Mouse (Mus musculus): ENCODE results near the gene Nr5a1.
A peak's percentile ranks its signal among the peaks of the same experiment; 100 is the strongest.

Gene Nr5a1

DNA sequence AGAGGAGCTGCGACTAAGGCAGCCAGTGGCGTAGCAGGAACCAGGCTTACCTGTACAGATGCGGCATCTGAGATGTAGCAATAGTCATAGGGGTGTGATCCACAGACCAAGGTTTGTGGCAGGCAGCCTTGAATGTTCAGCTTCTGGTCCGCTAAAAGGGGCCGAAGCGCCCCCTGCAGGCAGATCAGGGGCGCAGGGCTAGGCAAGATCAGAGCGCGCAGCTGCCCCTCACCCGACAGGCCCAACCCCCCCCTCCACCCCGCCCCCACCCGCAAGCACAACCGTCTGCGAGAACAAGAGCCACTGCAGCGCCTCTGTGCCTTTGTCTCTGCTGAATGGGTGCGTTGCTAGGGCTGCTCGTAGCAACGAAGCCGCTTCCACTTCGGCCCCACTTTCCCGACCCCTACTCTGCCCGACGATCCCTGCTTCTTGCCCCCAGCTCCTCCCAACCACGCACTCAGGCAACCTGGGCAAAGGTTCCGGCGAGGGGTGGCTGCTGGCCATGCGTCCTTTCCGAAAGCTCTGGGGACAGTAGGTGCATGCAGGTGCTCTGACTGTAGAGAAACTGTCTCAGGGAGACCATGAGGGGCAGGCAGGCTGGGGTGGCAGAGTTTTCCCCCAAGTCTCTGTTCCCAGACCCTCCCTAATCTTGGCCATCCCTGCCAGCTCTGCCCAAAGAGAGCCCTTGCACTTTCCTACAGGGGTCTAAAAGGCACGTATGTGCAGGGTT lies 25.4 kb downstream of the Nr5a1 start:
- peak; percentile 20 for DNase-seq (ENCODE audit: low read depth, low spot score)
- Histone ChIP-seq H3K36me3 (ENCODE audit: control insufficient read depth, insufficient read depth, low read length, poor library complexity, severe bottlenecking) (no peaks in the 10 kb centered on the region), H3K27me3 (ENCODE audit: control insufficient read depth, insufficient read depth, low read length, poor library complexity, severe bottlenecking) (no peaks in the 10 kb centered on the region)

DNA sequence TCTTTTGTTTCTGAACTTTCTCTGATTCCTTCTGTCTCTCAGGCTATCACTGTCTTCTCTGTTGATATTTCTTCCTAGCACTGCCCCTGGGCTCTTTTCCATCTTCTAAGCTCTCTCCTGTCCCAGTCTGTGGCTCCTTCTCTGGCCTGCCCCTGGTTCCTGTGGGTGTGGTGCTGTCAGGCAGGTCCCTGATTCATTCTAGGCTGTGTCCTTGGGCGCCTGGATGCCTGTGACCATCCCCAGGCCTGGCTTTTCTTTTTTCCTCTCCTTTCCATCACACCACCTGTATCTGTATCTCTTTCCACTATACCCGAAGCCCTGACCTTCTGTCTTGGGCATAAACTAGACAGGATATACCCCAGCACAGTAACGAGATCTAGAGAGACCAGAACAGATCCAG lies 28.6 kb downstream of the Nr5a1 start:
- no peaks in the 10 kb centered on the region for H3K36me3 ChIP-seq (ENCODE audit: control insufficient read depth, insufficient read depth, low read length, poor library complexity, severe bottlenecking)
- no peaks in the 10 kb centered on the region for H3K27me3 ChIP-seq (ENCODE audit: control insufficient read depth, insufficient read depth, low read length, poor library complexity, severe bottlenecking)
- no peak for DNase-seq (ENCODE audit: low read depth, low spot score)

DNA sequence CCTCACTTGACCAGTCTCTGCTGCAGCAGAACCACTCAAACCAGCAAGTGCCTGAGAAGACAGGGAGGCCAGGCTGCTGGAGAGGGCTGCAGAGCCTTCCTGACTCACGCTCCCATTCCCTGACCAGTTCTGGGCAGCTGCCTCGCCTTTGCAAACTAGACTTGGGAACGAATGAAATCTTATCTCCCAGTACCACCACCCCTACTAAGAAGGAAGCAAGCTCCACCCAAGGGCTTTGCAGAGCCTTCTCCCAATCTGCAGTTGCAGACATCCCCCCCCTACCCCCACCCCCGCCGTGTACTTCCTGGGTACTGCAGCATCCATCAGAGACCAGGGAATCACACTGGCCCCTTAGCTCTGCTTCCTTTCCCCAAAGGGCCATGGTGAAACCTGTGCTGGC lies 31.3 kb downstream of the Nr5a1 start:
- Histone ChIP-seq H3K36me3 (ENCODE audit: control insufficient read depth, insufficient read depth, low read length, poor library complexity, severe bottlenecking) (no peaks in the 10 kb centered on the region), H3K27me3 (ENCODE audit: control insufficient read depth, insufficient read depth, low read length, poor library complexity, severe bottlenecking) (no peaks in the 10 kb centered on the region)
- no peak for DNase-seq (ENCODE audit: low read depth, low spot score)

DNA sequence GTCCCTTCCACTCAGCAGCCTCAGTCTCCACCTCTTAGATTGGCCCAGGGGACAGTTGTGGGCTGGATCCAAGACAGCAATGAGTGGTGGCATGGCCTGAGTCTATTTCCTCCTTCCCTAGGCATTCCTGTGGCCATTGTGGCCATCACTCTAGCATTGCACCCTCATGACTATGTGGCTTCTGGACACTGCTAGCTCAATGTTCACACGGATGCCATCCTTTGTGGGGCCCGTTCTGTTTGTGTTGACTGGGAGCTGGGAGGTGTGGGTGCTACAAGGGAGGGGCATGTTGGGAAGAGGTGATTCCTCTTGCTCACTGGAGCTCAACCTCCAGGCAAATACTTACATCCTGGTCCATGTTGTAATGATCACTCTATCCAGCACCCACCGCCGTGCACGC lies 32.1 kb downstream of the Nr5a1 start:
- no peak for DNase-seq (ENCODE audit: low read depth, low spot score)
- Histone ChIP-seq H3K27me3 (ENCODE audit: control insufficient read depth, insufficient read depth, low read length, poor library complexity, severe bottlenecking) (no peaks in the 10 kb centered on the region), H3K36me3 (ENCODE audit: control insufficient read depth, insufficient read depth, low read length, poor library complexity, severe bottlenecking) (no peaks in the 10 kb centered on the region)

DNA sequence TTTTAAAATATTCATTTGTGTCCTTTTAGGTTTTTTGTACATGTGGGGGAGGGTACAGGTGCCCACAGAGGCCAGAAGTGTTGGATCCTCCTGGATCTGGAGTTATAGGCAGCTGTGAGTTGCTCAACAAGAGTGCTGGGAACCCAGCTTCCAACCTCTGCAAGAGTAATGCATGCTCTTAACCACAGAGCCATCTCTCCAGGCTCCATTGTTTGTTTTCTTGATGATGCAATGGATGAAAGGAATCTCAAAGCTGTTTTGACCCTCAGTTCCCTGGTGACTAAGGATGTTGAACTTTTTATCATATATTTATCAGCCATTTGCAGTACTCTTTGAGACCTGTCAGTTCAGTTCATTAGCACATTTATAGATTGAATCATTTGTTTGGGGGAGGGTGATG lies 35.4 kb downstream of the Nr5a1 start:
- no peak for DNase-seq (ENCODE audit: low read depth, low spot score)
- Histone ChIP-seq H3K36me3 (ENCODE audit: control insufficient read depth, insufficient read depth, low read length, poor library complexity, severe bottlenecking) (no peaks in the 10 kb centered on the region), H3K27me3 (ENCODE audit: control insufficient read depth, insufficient read depth, low read length, poor library complexity, severe bottlenecking) (no peaks in the 10 kb centered on the region)

DNA sequence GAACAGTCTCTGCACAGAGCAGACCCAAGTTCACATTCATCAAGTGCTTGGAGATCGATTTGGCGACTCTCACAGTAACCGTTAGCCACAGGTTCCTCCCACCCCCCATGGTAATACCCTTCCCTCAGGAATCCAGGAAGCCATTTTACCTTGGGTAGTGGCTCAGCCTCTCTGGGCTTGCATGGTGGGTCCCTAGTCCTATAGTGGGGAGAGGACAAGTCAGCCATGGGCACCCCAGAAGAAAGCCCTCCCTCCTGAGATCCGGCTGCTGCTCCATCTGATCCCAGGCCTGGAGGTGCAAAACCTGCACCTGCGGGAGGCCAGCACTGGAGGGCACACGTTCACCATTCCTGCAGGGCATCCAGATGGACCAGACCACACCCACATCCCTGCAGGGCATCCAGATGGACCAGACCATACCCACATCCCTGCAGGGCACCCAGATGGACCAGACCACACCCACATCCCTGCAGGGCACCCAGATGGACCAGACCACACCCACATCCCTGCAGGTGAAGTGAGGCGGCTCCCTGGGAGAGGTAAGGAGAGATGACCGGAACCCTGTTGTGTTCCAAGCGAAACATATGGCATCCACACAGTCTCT lies 38.9 kb downstream of the Nr5a1 start:
- DNase-seq (ENCODE audit: low read depth, low spot score): no peak
- Histone ChIP-seq H3K36me3 (ENCODE audit: control insufficient read depth, insufficient read depth, low read length, poor library complexity, severe bottlenecking) (no peaks in the 10 kb centered on the region), H3K27me3 (ENCODE audit: control insufficient read depth, insufficient read depth, low read length, poor library complexity, severe bottlenecking) (no peaks in the 10 kb centered on the region)

DNA sequence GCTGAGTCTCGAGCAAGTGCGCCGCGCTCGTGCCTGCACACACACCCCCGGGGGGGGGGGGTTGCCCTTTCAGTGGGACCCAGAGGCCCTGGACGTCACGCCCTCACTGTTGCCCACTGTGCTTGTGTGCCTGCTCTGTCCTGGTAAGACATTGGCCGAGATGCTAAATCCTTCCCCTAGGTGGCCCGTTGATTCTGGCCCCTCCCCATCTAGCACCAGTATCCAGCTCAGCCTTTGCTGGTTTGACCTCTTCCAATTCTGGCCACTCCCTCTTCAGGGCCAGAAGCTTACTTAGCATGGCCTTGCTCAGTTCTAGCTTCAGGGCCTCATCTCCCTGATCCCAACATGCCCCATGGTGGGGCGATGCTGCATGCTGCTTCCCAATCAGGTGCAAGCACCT lies 41.8 kb downstream of the Nr5a1 start:
- H3K27me3 ChIP-seq (ENCODE audit: control insufficient read depth, insufficient read depth, low read length, poor library complexity, severe bottlenecking): no peaks in the 10 kb centered on the region
- no peak for DNase-seq (ENCODE audit: low read depth, low spot score)
- H3K36me3 ChIP-seq (ENCODE audit: control insufficient read depth, insufficient read depth, low read length, poor library complexity, severe bottlenecking): no peaks in the 10 kb centered on the region

DNA sequence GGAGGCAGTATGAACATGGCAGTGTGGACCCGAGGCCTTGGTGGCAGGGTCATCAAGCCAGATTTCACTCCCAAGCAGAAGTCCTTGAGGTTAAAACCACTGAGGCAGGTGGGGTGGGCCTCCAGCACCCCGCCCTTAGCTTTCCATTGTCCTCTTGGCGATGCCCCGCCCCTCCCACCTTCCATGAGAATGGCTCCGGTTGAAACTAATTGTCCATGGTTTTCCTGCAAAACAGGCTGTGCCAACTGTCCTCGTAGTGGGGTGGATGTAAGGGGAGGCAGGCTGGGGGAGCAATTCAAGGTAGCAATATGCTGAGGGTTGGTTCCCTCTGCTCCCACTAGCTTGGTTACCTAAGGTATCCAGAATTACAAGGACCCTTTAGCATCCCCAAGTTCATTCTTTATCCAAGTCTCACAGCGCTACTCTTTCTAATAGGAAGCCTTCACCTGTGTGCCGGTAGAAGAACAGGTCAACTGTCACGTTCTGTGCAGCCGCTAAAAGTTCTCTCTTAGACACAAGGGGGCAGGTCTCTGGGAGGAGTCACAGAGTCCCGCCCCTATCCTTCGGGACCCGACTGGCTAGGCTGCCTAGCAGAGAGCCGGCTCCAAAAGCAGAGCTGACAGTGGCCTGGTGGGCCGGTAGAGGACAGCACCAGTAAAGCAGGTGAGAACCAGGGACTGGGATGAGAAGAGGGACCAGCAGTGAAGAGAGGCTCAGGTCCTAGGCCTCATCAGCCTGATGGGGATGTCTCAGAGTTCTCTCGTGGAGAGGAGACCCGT lies 45.4 kb downstream of the Nr5a1 start:
- no peaks in the 10 kb centered on the region for H3K36me3 ChIP-seq (ENCODE audit: control insufficient read depth, insufficient read depth, low read length, poor library complexity, severe bottlenecking)
- no peaks in the 10 kb centered on the region for H3K27me3 ChIP-seq (ENCODE audit: control insufficient read depth, insufficient read depth, low read length, poor library complexity, severe bottlenecking)
- peak; percentile 4 for DNase-seq (ENCODE audit: low read depth, low spot score)

DNA sequence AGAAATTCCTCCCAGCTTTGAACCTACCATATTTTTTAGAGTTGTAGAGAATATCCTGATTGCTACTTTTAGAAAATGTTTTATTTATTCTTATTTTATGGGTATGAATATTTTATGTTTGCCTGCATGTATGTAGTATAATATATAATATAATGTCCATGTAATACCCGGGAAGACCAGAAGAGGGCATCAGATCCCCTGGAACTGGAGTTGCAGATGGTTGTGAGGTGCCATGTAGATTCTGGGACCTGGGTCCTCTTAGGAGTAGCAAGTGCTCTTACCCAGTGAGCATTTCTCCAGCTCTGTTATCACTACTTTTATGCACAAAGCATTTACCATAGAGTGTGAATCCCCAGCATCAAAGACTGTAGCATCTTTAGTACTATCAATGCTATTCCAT lies 52.9 kb downstream of the Nr5a1 start:
- no peaks in the 10 kb centered on the region for H3K27me3 ChIP-seq (ENCODE audit: control insufficient read depth, insufficient read depth, low read length, poor library complexity, severe bottlenecking)

DNA sequence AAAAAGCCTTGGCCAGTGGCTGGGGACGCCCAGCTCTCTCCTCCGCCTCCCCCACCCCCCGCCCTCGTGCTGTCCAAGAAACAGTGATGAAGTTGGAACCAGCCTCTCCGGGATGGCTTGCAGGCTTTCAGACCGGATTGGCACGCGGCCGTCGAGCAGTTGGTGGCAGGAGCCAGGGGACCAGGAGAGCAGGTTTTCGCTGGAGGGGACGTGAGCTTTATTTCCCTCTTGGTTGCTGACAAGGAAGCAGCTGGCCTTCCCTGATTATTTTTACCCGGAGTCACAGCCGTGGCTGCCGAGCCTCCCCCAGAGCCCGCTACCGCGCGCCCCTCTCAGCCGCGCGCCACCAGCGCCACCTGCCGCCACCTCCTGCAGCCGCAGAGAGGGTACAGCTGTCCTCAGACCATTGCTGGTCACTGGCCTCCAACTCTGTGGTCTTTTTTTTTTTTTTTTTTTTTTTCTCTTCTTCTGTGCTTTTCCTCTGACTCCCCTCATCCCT lies 56.0 kb downstream of the Nr5a1 start:
- Histone ChIP-seq H3K36me3 (ENCODE audit: control insufficient read depth, insufficient read depth, low read length, poor library complexity, severe bottlenecking) (no peaks in the 10 kb centered on the region), H3K27me3 (ENCODE audit: control insufficient read depth, insufficient read depth, low read length, poor library complexity, severe bottlenecking) (no peaks in the 10 kb centered on the region)
- DNase-seq (ENCODE audit: low read depth, low spot score): peak; percentile 47

More for the DNA sequence above, 52.9 kb downstream of the Nr5a1 start:
- no peaks in the 10 kb centered on the region for H3K36me3 ChIP-seq (ENCODE audit: control insufficient read depth, insufficient read depth, low read length, poor library complexity, severe bottlenecking)
- DNase-seq (ENCODE audit: low read depth, low spot score): peak; percentile 39

DNA sequence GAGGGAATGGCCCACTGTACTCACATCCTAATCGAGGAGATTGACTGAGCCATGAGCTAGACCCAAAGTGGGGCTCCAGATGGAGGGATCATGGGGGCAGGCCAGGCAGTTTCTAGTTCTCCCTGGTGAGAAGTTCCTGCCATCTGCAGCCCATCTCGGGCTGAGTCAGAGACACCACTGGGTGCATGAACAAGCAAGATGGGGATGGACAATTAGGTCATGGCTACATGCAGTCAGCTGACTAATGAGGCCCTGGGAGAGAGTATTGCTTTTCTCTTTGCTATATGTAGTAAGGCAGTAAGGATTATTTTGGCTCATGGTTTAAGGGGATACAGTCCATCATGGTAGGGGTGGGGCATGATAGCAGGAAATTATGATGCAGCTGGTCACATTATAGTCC lies 60.6 kb downstream of the Nr5a1 start:
- no peak for DNase-seq (ENCODE audit: low read depth, low spot score)
- no peaks in the 10 kb centered on the region for H3K36me3 ChIP-seq (ENCODE audit: control insufficient read depth, insufficient read depth, low read length, poor library complexity, severe bottlenecking)
- H3K27me3 ChIP-seq (ENCODE audit: control insufficient read depth, insufficient read depth, low read length, poor library complexity, severe bottlenecking): no peaks in the 10 kb centered on the region

DNA sequence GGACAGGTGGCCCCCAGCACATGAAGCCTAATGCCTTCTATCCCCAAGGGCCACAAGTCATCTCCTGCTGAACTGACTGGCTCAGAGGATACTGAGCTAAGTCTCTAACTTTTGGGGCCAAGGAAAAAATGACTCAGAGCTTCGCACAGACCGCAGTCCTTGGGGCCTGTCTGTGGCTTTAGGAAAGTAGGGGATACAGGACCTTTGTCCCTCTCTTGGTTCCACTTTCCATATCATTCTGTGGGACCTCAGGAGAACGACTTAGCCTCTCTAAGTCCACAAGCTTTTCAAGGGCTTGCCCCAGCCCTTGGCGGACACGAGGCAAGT lies 61.1 kb downstream of the Nr5a1 start:
- DNase-seq (ENCODE audit: low read depth, low spot score): no peak
- Histone ChIP-seq H3K27me3 (ENCODE audit: control insufficient read depth, insufficient read depth, low read length, poor library complexity, severe bottlenecking) (no peaks in the 10 kb centered on the region), H3K36me3 (ENCODE audit: control insufficient read depth, insufficient read depth, low read length, poor library complexity, severe bottlenecking) (no peaks in the 10 kb centered on the region)

DNA sequence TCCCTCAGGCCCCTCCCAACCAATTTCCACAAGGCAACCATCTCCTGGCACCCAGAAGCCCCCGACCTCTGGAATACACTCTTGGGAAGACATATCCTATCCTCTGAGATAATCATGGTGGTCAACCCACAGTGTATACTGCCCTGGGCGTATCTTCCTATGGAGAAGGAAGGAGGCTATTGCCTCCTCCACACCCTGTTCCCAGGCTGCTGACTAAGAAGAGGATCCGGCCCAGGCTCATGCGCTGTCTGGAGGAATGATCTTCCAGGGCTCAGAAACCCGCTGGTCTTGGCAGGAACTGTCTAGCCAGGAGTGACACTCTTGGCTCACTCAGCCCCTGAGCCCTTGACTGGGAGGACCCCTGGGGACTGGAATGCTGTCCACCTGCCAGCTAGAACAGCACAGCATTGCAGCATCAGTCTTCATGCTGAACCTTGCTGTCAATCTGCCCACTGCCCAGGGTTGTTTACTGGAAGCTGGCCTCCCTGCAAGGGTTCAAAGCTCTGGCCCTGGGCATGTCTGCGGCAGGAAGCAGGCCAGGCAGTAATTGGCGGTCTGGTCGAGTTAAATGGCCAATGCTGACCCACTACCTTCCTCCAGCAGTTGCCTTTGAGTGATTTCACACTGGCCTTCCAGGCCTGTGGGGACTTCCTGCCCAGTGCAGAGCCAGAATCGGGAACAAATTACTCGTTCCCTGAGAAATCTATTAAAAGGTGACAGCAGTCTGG lies 61.6 kb downstream of the Nr5a1 start:
- H3K27me3 ChIP-seq (ENCODE audit: control insufficient read depth, insufficient read depth, low read length, poor library complexity, severe bottlenecking): no peaks in the 10 kb centered on the region
- DNase-seq (ENCODE audit: low read depth, low spot score): no peak
- no peaks in the 10 kb centered on the region for H3K36me3 ChIP-seq (ENCODE audit: control insufficient read depth, insufficient read depth, low read length, poor library complexity, severe bottlenecking)

DNA sequence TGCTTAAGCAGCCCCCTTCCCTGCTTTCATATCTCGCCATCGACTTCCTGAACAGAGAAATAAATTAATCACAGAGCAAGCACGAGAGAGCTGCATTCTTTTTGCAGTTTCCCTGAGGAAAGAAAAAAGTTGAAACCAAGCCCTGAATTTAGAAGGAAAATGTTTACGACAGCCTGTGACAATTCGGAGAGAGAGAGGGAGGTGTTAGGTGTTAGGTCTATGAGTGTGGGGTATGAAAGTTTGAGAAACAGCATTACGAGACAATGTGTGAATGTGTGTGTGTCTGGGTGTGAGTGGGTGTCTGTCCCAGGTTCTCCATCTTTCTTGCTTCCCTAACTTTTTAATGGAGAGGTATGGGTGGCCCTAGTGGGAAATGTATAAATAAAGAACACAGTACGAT lies 62.2 kb downstream of the Nr5a1 start:
- H3K27me3 ChIP-seq (ENCODE audit: control insufficient read depth, insufficient read depth, low read length, poor library complexity, severe bottlenecking): no peaks in the 10 kb centered on the region
- H3K36me3 ChIP-seq (ENCODE audit: control insufficient read depth, insufficient read depth, low read length, poor library complexity, severe bottlenecking): no peaks in the 10 kb centered on the region
- DNase-seq (ENCODE audit: low read depth, low spot score): no peak

DNA sequence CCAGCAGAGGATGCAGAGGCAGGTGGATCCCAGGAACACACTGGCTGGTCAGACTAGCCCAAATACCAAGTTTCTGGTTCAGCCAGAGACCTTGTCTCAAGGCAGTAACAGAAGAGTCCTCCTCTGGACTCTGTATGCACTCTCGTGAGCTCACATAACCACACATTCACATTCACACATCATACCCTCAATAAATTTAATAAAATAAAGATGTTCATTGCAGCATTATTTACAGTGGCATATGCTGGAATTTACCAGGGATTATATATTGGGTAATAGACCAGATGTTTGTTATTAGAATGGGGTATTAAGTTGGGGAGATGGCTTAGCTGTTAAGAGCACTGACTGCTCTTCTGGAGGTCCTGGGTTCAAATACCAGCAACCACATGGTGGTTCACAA lies 64.0 kb downstream of the Nr5a1 start:
- no peak for DNase-seq (ENCODE audit: low read depth, low spot score)
- H3K36me3 ChIP-seq (ENCODE audit: control insufficient read depth, insufficient read depth, low read length, poor library complexity, severe bottlenecking): no peaks in the 10 kb centered on the region
- H3K27me3 ChIP-seq (ENCODE audit: control insufficient read depth, insufficient read depth, low read length, poor library complexity, severe bottlenecking): no peaks in the 10 kb centered on the region
